Mouse (Mus musculus) Muller cell, postnatal 12 days (primary cell): ENCODE measurements around the gene Olfm3.

Experiments used
- DNase-seq: peaks from one replicate; pipeline ENCODE4 v3.0.0-alpha.2; 2015; ENCODE audit errors: inconsistent ontology term

The Olfm3 gene

GRCm38 (mm10) chr3:115080428-115081181 lies 176.7 kb downstream of the Olfm3 start:
- DNase-seq = peak; percentile 75

- DNase-seq = no peak
Measured at GRCm38 (mm10) chr3:115081371-115081770, 177.5 kb downstream of the Olfm3 start.

GRCm38 (mm10) chr3:115082947-115083346 lies 179.1 kb downstream of the Olfm3 start:
- DNase-seq = no peak

- DNase-seq = no peak
Measured at GRCm38 (mm10) chr3:115088281-115088680, 184.4 kb downstream of the Olfm3 start.

GRCm38 (mm10) chr3:115090670-115091069 lies 186.8 kb downstream of the Olfm3 start:
- no peak for DNase-seq

- peak; percentile 88 for DNase-seq
Measured at GRCm38 (mm10) chr3:115095496-115095895, 191.6 kb downstream of the Olfm3 start.

- no peak for DNase-seq
Measured at GRCm38 (mm10) chr3:115099590-115099989, 195.7 kb downstream of the Olfm3 start.

- no peak for DNase-seq
Measured at GRCm38 (mm10) chr3:115104155-115104801, 200.4 kb downstream of the Olfm3 start.

GRCm38 (mm10) chr3:115104802-115105493 lies 201.1 kb downstream of the Olfm3 start:
- peak; percentile 7 for DNase-seq

GRCm38 (mm10) chr3:115145722-115146121 lies 241.8 kb downstream of the Olfm3 start:
- no peak for DNase-seq

GRCm38 (mm10) chr3:115146244-115146643 lies 242.4 kb downstream of the Olfm3 start:
- DNase-seq = no peak

GRCm38 (mm10) chr3:115158903-115159473 lies 255.1 kb downstream of the Olfm3 start:
- no peak for DNase-seq

- DNase-seq = no peak
Measured at GRCm38 (mm10) chr3:115174625-115175024, 270.7 kb downstream of the Olfm3 start.
